Mouse (Mus musculus) layer of hippocampus, postnatal 25 days (tissue): Measurements from ENCODE around the gene Odf3. TPM values are rescaled to one million over a fixed set of nuclear protein-coding genes. Genes with fewer than 3 reads are reported as not detected.
"Not testable (repeated sequence)": the region's sequence is repeated elsewhere in the genome, so short reads cannot be mapped to it uniquely, and the experiment has no call there.

Source experiments
- DNase-seq, 2 experiments: peaks; one replicate each; pipeline ENCODE4 v3.0.0; 2022; ENCODE audit warnings: mixed read lengths in 2 of 2, low spot score in 1 of 2; ENCODE audit errors: extremely low spot score in 1 of 2
- total RNA-seq, 2 experiments: library from RNA; stranded (reverse); gene quantifications; 2 replicates each; pipeline ENCODE4 v1.2.3; 2021

Odf3 gene
- total RNA-seq, 2 experiments from 2014 or later, result not detected

- DNase-seq, result no peak
Measured at GRCm38 (mm10) chr7:140877364-140877763, 29.8 kb downstream of the Odf3 start.

DNA sequence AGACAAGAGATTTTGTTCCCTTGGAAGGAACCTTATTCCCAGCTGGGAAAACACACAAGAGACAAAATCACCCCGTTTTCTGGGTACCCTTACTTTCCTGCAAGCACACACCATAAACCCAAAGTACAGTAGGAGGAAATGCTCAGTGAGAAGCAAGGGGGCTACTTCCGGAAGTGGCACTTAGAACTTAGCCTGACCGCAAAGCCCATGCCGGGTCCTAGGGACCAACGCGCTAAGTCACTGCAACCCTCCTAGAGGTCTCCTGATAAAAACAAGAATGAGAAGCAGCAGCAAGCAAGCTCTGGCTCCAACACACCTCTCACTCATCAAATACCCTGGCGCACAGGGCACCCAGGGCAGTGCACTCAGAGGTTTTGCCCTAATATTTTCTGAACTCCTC lies 31.8 kb downstream of the Odf3 start:
- DNase-seq, result no peak

- no peak for DNase-seq
Measured at GRCm38 (mm10) chr7:140880419-140880818, 32.8 kb downstream of the Odf3 start.

- DNase-seq, result no peak
Measured at GRCm38 (mm10) chr7:140880865-140881515, 33.4 kb downstream of the Odf3 start.

DNA sequence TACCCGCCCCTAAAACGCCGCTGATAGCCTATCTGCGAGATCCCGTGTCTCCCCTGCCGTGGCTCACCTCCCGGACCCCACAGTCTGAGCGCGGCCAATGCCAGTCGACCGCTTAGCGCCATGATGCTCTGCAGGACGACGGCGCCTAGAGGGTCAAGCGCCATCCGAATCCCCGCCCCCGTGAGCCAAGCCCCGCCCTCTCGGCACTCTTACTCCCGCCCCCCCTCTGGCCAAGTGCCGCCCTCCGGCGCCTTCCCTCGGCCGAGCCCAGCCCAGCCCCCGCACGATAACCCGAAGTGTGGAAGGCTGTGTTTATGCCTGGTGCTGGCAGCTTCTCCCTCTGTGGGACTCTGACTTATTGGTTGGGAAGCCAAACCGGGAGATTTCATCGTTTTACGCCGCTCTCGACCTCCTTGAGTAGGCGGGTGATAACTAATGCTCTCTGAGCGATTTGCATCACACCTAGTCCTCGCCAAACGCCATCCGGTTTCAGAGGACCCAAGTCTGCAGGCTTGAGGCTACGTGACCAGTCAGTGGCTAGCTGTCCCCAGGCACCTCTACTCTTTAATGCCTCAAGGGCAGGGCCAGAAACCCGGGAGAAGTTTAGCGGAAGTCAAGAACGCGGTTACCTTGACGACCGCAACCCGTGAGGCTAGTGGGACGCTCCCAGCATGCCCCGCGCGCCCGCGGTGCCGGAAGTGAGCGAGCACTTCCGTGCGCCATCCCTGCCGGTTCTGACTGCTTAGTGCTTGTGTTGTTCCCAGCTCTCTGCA lies 34.3 kb downstream of the Odf3 start, which contains the start of the genes Psmd13 and Sirt3:
Psmd13 (plus strand) TSS at position 273 of the 773 bp plus-strand sequence.
Sirt3 (minus strand) TSS at position 614 of the 773 bp plus-strand sequence.
- peak; percentile 85 to 90 for DNase-seq

DNA sequence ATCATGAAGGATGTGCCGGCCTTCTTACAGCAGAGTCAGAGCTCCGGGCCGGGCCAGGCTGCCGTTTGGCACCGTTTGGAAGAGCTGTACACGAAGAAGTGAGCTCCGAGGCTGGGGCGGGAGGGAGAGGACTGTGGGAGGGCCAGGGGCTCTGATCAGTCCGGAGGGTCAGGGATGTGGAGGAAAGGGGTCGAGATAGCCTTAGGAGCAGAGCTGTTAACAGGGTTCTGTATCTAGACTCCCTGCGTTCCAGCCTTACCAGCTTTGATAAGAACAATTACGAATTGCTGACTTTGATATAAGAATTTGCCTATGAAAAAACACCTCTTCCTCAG lies 34.8 kb downstream of the Odf3 start:
- DNase-seq, result no peak

DNA sequence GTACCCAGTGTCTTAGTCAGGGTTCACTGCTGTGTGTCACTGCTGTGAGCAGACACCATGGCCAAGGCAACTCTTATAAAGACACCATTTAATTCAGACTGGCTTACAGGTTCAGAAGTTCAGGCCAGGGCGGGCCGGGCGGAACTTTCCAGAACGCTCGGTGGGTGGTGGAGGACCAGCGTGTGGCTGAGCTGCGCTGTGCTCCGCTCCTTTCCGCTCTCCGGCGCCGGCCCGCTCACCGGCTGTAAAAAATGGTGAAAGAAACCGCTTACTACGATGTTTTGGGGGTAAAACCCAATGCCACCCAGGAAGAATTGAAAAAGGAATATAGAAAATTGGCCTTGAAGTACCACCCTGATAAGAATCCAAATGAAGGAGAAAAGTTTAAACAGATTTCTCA lies 43.0 kb downstream of the Odf3 start:
- DNase-seq, result not testable (repeated sequence)

DNA sequence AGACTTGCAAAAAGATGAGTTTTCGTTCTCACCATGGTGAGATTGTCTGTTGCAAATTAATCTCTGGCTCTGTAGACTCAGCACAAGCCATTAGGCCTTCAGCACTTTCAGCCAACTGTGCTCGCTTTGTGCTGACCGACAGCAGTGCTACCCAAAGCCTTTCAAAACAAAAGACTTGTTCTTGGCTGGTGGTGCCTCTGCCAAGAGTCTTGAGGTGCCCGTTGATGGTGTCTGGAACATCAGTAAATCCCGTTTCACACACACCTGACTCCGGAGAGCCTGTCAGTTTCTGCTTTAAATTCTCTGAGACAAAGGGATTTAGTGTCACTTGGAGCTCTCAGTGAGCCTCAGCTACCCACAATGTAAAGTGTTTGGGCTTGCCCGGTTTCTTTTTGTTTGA lies 46.4 kb downstream of the Odf3 start:
- no peak for DNase-seq

DNA sequence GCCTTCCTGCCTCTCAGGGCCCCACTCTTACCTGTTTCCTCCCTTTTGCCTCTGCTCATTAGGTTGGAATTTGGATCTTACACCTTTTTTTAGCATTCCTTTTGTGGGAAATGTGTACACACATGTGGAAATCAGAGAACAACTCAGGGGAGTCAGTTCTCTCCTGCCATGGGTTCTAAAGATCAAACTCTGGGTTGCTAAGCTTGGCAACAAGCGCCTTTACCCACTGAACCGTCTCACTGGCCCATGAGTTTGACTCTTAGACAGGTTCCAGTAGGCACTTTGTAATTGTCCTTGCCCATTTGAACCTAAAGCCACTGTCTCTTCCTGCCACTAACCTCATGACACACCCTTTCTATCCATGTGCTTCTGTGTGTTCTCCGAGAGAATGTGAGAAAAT lies 47.0 kb downstream of the Odf3 start:
- DNase-seq, result no peak

- DNase-seq, result no peak
Measured at GRCm38 (mm10) chr7:140897863-140898262, 50.3 kb downstream of the Odf3 start.

DNA sequence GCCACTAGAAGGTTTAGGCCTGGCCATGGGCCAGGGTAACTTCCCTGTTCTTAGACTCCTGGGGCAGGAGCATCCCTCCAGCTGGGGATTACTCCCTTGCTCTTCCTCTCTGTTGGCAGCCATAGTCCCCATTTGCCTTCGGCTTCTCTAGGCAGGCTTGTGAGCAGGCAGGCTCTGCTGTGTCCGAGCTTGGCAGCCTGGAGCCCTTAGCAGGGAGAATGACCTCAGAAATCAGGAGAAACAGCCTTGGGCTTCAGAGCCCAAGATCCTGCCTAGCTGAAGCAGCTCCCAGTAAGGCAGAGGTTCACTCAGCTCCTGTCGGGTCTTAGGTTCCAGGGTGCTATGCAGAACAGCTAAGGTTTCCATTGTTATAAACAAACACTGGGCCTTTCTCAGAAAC lies 51.5 kb downstream of the Odf3 start:
- DNase-seq, result no peak

DNA sequence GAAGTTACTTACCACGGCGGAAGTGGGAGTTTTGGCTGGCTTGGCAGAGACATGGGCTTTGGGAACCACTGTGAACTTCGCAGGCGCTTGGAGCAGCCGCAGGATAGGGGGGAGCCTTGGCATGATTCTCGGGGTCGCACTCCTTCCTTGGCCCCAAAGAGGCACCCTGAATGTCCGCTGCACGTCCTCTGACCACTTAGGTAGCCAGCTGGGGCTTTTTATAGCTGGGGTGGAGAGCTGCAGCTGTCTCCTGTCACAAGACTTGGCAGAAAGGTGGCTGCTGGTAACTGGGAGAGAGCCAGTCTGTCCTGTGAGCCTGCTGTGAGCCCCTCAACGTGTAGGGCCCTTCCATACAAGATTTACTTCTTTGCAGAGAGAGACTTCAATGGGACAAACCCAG lies 52.6 kb downstream of the Odf3 start, which contains the start of gene Cox8b:
Cox8b (minus strand) TSS at position 227 of the 400 bp plus-strand sequence.
- no peak for DNase-seq

Other genes starting within 250 kb of the Odf3 start
- under 1 TPM; 0.30 to 0.45 TPM for gene Olfr46, start 246.5 kb upstream of the Odf3 start, total RNA-seq
- not detected for gene Olfr61, start 218.8 kb upstream of the Odf3 start, total RNA-seq
- not detected for gene Olfr53, start 201.4 kb upstream of the Odf3 start, total RNA-seq
- gene Olfr539, start 187.9 kb upstream of the Odf3 start, total RNA-seq, result under 1 TPM; 0.10 to 0.21 TPM
- gene Olfr45, start 165.9 kb upstream of the Odf3 start, total RNA-seq, result under 1 TPM in 1 of 2 experiments, not detected in 1; 0.23 TPM
- gene Olfr541, start 150.5 kb upstream of the Odf3 start, total RNA-seq, result not detected
- gene Cyp2e1, start 84.1 kb upstream of the Odf3 start, total RNA-seq, result not detected
- not detected for gene Syce1, start 60.0 kb upstream of the Odf3 start, total RNA-seq
- gene Zfp941, start 25.6 kb upstream of the Odf3 start, total RNA-seq, result 10 to 100 TPM; 11.6 to 13.6 TPM
- 1 to 10 TPM; 1.6 to 1.7 TPM for gene Urah, start 12.8 kb upstream of the Odf3 start, total RNA-seq
- not detected for gene Scgb1c1, start 2.3 kb upstream of the Odf3 start, total RNA-seq
- not detected for gene Gm45785, start 8.5 kb downstream of the Odf3 start, total RNA-seq
- gene Ric8a, start 9.2 kb downstream of the Odf3 start, total RNA-seq, result 10 to 100 TPM; 79.1 to 86.5 TPM
- gene Bet1l, start 9.8 kb downstream of the Odf3 start, total RNA-seq, result 10 to 100 TPM; 26.6 to 29.6 TPM
- gene Psmd13, start 34.2 kb downstream of the Odf3 start, total RNA-seq, result 100 to 1,000 TPM; 107 to 117 TPM
- 10 to 100 TPM; 67.0 to 77.5 TPM for gene Sirt3, start 34.5 kb downstream of the Odf3 start, total RNA-seq
- 1 to 10 TPM; 1.3 to 2.8 TPM for gene Cox8b, start 52.6 kb downstream of the Odf3 start, total RNA-seq
- under 1 TPM; 0.21 to 0.37 TPM for gene Nlrp6, start 73.1 kb downstream of the Odf3 start, total RNA-seq
- 1 to 10 TPM; 4.0 to 7.1 TPM for gene Pgghg, start 93.6 kb downstream of the Odf3 start, total RNA-seq
- gene Ifitm5, start 102.5 kb downstream of the Odf3 start, total RNA-seq, result not detected
- gene Gm45717, start 108.1 kb downstream of the Odf3 start, total RNA-seq, result not detected
- 10 to 100 TPM in 1 of 2 experiments, 1 to 10 TPM in 1; 9.7 to 13.4 TPM for gene Ifitm2, start 108.2 kb downstream of the Odf3 start, total RNA-seq
- gene Ifitm1, start 119.4 kb downstream of the Odf3 start, total RNA-seq, result 1 to 10 TPM; 1.3 to 1.5 TPM
- 10 to 100 TPM; 11.9 to 13.8 TPM for gene Ifitm3, start 163.0 kb downstream of the Odf3 start, total RNA-seq
- gene Ifitm6, start 170.1 kb downstream of the Odf3 start, total RNA-seq, result not detected
- gene Gm17387, start 181.3 kb downstream of the Odf3 start, total RNA-seq, result not detected
- 10 to 100 TPM; 80.7 to 96.2 TPM for gene B4galnt4, start 213.3 kb downstream of the Odf3 start, total RNA-seq
- gene Pkp3, start 230.4 kb downstream of the Odf3 start, total RNA-seq, result not detected